Mouse (Mus musculus): Measurements from ENCODE around the gene Bicd2.

Gene Bicd2

DNA sequence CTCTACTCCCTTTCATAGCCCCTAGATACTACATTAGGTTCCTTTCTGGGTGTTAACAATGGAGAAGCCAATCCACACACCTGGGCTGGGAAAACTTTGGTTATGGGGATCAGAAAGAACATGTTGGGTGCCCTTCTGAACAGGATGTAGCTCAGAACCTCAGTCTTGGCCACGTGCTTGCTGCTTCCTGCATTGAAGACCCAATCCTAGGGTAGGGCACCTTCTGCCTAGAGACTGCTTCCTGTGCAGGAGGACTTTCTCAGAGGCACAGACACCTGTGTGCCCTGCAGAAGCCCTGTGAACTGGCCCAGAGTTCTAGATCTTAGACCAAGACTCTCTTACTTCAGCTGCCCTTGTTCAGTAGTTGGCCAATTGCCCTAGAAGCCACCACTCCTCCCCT lies 94.4 kb downstream of the Bicd2 start:
- no peaks in the 10 kb centered on the region for H3K9me3 ChIP-seq (ENCODE audit: low read length)
- H3K27me3 ChIP-seq (ENCODE audit: insufficient read depth, low read length), result no peaks in the 10 kb centered on the region
- peaks cover 79% of the 10 kb centered on the region for H3K36me3 ChIP-seq (ENCODE audit: insufficient read depth, low read length)
- no peak overlapping the region for H3K4me3 ChIP-seq (replicated peaks; ENCODE audit: low read length)
- no peak for TF ChIP-seq NANOG (IDR thresholded peaks at IDR 0.05; ENCODE audit: borderline replicate concordance, low read length)
- peaks cover 7% of the 10 kb centered on the region; the same call in 1 of the 2 replicates for H3K4me1 ChIP-seq (replicated peaks; ENCODE audit: low read depth, low read length)

DNA sequence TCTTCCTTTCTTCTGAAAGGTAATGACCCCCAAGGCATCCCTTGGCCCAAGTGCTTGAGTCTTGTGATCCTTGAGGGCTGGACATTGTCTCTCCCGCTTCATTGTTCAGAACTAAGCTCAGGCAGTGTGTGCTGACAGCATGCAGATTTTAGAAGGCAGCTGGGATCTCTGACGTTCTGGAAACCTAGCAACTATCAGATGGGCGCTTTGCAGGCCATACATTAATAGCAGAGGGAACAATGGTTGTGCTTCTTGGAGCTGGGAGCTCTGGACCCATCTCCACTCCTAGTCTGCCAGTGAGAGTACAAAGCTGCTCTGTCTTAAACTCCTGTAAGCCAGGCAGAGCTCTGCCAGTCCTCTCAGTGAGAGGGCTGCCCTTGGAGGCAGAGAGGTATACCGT lies 94.8 kb downstream of the Bicd2 start:
- no peak for TF ChIP-seq NANOG (IDR thresholded peaks at IDR 0.05; ENCODE audit: borderline replicate concordance, low read length)
- no peak for TF ChIP-seq CTCF (conservative IDR thresholded peaks at IDR 0.05; ENCODE audit: low read length)
- TF ChIP-seq POU5F1 (IDR thresholded peaks at IDR 0.05; ENCODE audit: borderline replicate concordance, low read length), result no peak
- H3K9me3 ChIP-seq (ENCODE audit: low read length), result no peaks in the 10 kb centered on the region
- peaks cover 7% of the 10 kb centered on the region; the same call in 1 of the 2 replicates for H3K4me1 ChIP-seq (replicated peaks; ENCODE audit: low read depth, low read length)
- H3K4me3 ChIP-seq (replicated peaks; ENCODE audit: low read length), result no peak overlapping the region
- no peaks in the 10 kb centered on the region for H3K27me3 ChIP-seq (ENCODE audit: insufficient read depth, low read length)
- peaks cover 76% of the 10 kb centered on the region for H3K36me3 ChIP-seq (ENCODE audit: insufficient read depth, low read length)
